Mouse (Mus musculus) embryo, embryonic 11 days (tissue): ENCODE measurements around the gene Thrsp.

Experiments used
- DNase-seq: peaks from one replicate; pipeline ENCODE4 v3.0.0-alpha.2; 2015

Gene Thrsp

DNA sequence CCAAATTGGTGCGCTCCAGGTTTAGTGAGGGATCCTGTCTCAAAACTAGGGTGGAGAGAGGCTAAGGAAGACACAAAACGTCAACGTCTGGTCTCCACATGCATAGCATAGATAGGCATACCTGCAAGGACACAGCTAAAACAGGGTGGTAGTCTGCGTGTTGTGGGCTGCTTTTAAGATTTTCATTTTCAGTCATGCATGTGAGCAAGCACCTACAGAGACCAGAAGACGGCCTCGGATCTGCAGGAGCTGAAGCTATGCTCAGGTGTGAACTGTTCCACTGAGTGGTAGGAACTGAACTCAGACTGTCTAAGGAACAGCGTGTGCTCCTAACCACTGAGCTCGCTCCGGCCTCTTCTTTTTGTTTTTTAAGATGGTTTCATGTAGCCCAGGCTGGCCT, 42.4 kb downstream of the Thrsp start:
- no peak for DNase-seq

DNA sequence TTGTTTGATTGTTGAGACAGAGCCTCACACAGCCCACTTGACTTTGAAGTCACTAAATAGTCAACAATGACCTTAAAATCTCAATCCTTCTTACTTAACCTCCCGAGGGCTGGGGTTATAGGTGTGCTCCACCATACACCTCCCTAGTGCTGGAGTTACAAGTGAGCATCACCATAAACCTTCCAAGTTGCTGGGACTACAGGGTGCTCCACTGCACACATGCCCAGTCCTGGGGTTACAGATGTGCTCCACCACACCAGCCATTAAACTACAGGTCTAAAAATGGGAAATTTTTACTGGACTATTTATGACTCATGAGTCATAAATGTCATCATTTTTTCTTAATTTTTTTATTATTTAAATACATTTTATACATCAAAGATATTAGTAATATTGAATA, 51.6 kb downstream of the Thrsp start:
- no peak for DNase-seq
